Mouse (Mus musculus) small intestine, adult 2 months (tissue): Measurements from ENCODE around the gene Gm10644. TPM values are rescaled to one million over a fixed set of nuclear protein-coding genes. Genes with fewer than 3 reads are reported as not detected.

ENCODE experiments used
- H3K27ac ChIP-seq: fragments of 200-500 bp; 2 replicates; pipeline ENCODE4 v1.5.1; 2012; ENCODE audit warnings: low read depth, low read length, control low read depth, inconsistent platforms; ENCODE audit not compliant: insufficient read depth
- H3K27me3 ChIP-seq: fragments of 200-500 bp; 2 replicates; pipeline ENCODE4 v1.6.1; 2012; ENCODE audit warnings: mild to moderate bottlenecking, moderate library complexity, low read length, inconsistent platforms; ENCODE audit not compliant: control insufficient read depth, insufficient read depth
- H3K36me3 ChIP-seq: fragments of 200-500 bp; 2 replicates; pipeline ENCODE4 v1.6.1; 2012; ENCODE audit warnings: mild to moderate bottlenecking, low read length, control low read depth, inconsistent platforms; ENCODE audit not compliant: control insufficient read depth, insufficient read depth
- H3K4me1 ChIP-seq: fragments of 200-500 bp; 2 replicates; pipeline ENCODE4 v1.6.1; 2012; ENCODE audit warnings: low read length, inconsistent platforms, mixed read lengths; ENCODE audit not compliant: control insufficient read depth, insufficient read depth, insufficient read length
- H3K4me3 ChIP-seq: fragments of 200-500 bp; 2 replicates; pipeline ENCODE4 v1.5.1; 2012; ENCODE audit warnings: low read depth, mild to moderate bottlenecking, control low read depth, inconsistent platforms, low read length, moderate library complexity
- CTCF ChIP-seq: fragments of 200-500 bp; IDR thresholded peaks from 2 replicates; pipeline ENCODE4 v1.5.1; 2012; ENCODE audit warnings: low read depth, mild to moderate bottlenecking, control low read depth, inconsistent platforms, low read length, moderate library complexity, mixed read lengths; ENCODE audit not compliant: insufficient replicate concordance, insufficient read length; ENCODE audit errors: extremely low read depth
- POLR2A ChIP-seq: fragments of 200-500 bp; IDR thresholded peaks from 2 replicates; pipeline ENCODE4 v1.6.1; 2012; ENCODE audit warnings: low read depth, mild to moderate bottlenecking, control low read depth, inconsistent platforms, low read length, moderate library complexity
- WGBS: fragments of 180-500 bp; shearing (Covaris S2); methylation state at CpG from one replicate; pipeline ENCODE4 v1.1.7; 2018; 5-methylcytosine and 5-hydroxymethylcytosine counted together
- polyA plus RNA-seq: library from polyadenylated mRNA; depleted of rRNA; stranded (reverse); fragments of >200 nt; gene quantifications from 2 replicates; pipeline ENCODE4 v1.2.3, GENCODE M21; 2012; rRNA removed

Gm10644 gene
- polyA plus RNA-seq, 1 experiment: 0.44 TPM

DNA sequence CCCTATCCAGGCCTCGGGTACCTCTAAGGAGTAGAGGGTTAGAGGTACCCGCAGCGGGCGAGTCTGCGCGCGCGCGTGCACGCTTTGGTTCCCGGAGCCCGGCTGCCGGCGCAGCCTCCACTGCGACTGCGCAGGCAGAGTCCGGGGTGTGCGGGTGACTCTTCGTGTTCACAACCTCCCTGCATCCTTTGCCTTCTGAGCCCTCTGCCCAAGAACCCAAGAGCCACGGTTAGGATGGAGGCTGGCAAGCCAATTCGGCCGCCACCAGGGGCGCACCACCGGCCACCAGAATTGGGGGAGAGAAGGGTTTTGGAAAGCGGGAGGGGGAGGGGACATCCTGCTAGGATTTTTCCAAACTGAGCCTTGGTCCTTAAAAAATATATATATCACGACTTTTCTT is 57.8 kb downstream of the Gm10644 start:
- no peak for TF ChIP-seq POLR2A
- peak; percentile 38; the same call in 1 of the 2 replicates for TF ChIP-seq CTCF
- Histone ChIP-seq H3K27me3 (peaks cover 20% of the 10 kb centered on the region), H3K4me1 (peaks cover 3% of the 10 kb centered on the region; the same call in 1 of the 2 replicates), H3K4me3 (no peak overlapping the region), H3K27ac (no peak overlapping the region), H3K36me3 (no peaks in the 10 kb centered on the region)
- WGBS: 6% methylated on average over 26 of the region's 26 CpGs

DNA sequence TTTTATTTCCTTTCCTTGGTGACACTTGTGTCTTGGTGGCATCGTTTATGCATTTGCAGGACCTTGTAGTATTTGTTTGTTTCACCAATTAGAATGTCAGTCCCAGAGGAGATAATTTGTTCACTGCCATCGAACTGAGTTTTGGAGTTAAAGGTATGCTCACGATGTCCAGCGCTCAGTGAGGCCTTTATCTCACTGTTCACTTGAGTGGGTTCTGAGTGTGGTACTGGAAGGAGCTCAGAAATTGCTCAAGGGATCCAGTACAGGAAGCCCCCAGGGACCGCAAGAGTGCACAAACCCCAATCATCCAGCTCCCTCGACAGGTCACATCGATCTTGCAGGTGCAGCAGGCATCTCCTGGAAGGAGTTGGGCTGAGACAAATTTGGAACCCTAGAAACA is 58.5 kb downstream of the Gm10644 start:
- H3K4me1 ChIP-seq: peaks cover 3% of the 10 kb centered on the region; the same call in 1 of the 2 replicates
- H3K36me3 ChIP-seq: no peaks in the 10 kb centered on the region
- peaks cover 20% of the 10 kb centered on the region for H3K27me3 ChIP-seq
- no peak overlapping the region for H3K4me3 ChIP-seq
- TF ChIP-seq CTCF (no peak), POLR2A (no peak)
- WGBS: 86% methylated on average over 7 of the region's 7 CpGs
- no peak overlapping the region for H3K27ac ChIP-seq

DNA sequence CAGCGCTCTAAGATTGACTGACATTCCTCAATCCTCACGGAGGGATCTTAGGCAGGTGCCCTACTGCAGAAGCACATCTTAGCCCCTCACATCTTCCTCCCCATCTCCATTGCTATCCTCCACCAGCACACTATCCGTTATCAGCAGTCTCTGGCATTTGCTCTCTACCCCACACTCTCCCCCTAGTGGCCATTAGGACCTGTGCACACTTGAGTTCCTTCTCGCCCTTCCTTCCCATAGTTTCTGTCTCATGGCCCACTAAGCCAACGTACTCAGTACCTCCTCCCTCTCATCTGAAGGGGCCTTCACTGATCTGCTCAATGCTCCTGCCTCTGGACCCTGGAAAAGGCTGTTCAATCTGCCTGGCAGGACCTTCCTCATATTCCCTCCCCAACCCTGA is 59.1 kb downstream of the Gm10644 start:
- no peaks in the 10 kb centered on the region for H3K36me3 ChIP-seq
- no peak overlapping the region for H3K27ac ChIP-seq
- H3K27me3 ChIP-seq: peaks cover 16% of the 10 kb centered on the region
- 8% methylated on average over 5 of the region's 5 CpGs for WGBS
- TF ChIP-seq POLR2A: no peak
- TF ChIP-seq CTCF: peak; percentile 81; the same call in 1 of the 2 replicates
- H3K4me3 ChIP-seq: no peak overlapping the region
- peaks cover 3% of the 10 kb centered on the region; the same call in 1 of the 2 replicates for H3K4me1 ChIP-seq

DNA sequence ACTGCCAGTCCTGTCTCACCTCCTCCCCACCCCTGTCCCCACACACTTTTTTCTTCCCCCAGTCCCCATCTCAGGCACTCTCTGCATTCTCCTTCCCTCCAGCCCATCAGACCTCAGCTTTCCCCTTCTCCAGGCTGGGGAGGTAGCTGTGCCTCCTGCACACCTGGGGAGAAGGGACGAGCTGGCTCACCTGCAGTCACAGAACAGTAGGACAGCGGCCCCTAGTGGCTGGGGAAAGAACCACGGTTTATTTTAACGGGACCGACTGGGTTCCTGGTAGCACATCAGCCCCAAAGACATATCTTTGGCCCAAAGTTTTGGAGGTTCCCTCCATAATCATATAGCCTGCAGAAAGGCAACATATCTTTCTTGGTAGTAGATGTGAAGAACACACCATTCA is 61.1 kb downstream of the Gm10644 start:
- peak; percentile 93; the same call in 1 of the 2 replicates for TF ChIP-seq CTCF
- no peak for TF ChIP-seq POLR2A
- Histone ChIP-seq H3K27me3 (no peaks in the 10 kb centered on the region; the same call in 1 of the 2 replicates), H3K36me3 (no peaks in the 10 kb centered on the region), H3K27ac (no peak overlapping the region), H3K4me3 (no peak overlapping the region), H3K4me1 (no peaks in the 10 kb centered on the region)
- WGBS: under 1% methylated on average over 5 of the region's 5 CpGs

DNA sequence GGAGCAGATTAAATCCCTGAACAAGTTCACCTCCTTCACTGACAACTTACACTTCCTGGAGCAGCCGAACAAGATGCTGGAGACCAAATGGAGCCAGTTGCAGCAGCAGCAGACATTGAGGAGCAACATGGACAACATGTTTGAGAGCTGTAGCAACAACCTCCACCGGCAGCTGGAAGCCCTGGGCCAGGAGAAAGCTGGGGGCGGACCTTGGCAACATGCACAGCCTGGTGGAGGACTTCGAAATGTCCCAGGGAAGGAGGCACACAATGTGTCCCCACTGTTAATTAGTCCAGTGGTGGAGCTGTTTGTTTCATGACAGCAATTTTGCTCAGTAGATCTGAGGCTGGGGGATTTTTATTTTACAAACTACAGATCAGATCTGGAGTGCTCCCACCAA is 62.9 kb downstream of the Gm10644 start:
- Histone ChIP-seq H3K36me3 (no peaks in the 10 kb centered on the region), H3K4me3 (no peak overlapping the region), H3K27ac (no peak overlapping the region), H3K27me3 (no peaks in the 10 kb centered on the region), H3K4me1 (no peaks in the 10 kb centered on the region)
- WGBS: 41% methylated on average over 4 of the region's 4 CpGs
- TF ChIP-seq POLR2A: no peak
- no peak for TF ChIP-seq CTCF

DNA sequence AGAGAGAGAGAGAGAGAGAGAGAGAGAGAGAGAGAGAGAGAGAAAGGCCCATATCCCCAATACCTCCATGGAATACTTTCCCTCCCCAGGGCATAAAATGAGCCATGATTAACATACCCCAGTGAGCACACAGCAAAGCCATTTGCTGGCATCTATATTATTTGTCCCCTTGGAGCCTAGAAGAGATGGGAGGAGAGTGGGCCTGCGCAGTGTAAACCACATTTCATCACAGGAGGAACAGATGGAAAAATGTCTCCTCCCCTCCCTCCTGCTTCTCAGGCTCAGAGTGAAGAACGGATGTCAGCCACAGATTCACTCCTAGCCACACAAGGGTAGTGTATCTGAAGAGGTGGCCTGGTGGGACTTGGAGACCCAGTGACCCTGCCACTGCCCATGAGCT is 66.6 kb downstream of the Gm10644 start:
- TF ChIP-seq CTCF: no peak
- no peak for TF ChIP-seq POLR2A
- 61% methylated on average over 2 of the region's 2 CpGs for WGBS
- H3K27me3 ChIP-seq: no peaks in the 10 kb centered on the region
- no peak overlapping the region for H3K4me3 ChIP-seq
- no peaks in the 10 kb centered on the region for H3K4me1 ChIP-seq
- H3K27ac ChIP-seq: no peak overlapping the region
- no peaks in the 10 kb centered on the region for H3K36me3 ChIP-seq

Other genes starting within 250 kb of the Gm10644 start
- 26.5 and 39.2 TPM in 2 replicates for gene Ddx39, start 240.0 kb downstream of the Gm10644 start, polyA plus RNA-seq
- gene Adgre5, start 213.9 kb downstream of the Gm10644 start, polyA plus RNA-seq: 23.7 and 43.2 TPM in 2 replicates
- 16.0 and 19.1 TPM in 2 replicates for gene Adgrl1, start 55.1 kb downstream of the Gm10644 start, polyA plus RNA-seq
- gene Asf1b, start 302 bp upstream of the Gm10644 start, polyA plus RNA-seq: 7.8 and 22.1 TPM in 2 replicates
- 21.8 and 43.8 TPM in 2 replicates for gene Prkaca, start 17.8 kb upstream of the Gm10644 start, polyA plus RNA-seq
- gene Samd1, start 42.5 kb upstream of the Gm10644 start, polyA plus RNA-seq: 17.1 and 35.1 TPM in 2 replicates
- 0.30 and 0.91 TPM in 2 replicates for gene 1700067K01Rik, start 46.3 kb upstream of the Gm10644 start, polyA plus RNA-seq
- gene 2210011C24Rik, start 57.0 kb upstream of the Gm10644 start, polyA plus RNA-seq: 9.1 and 13.5 TPM in 2 replicates
- gene Palm3, start 66.3 kb upstream of the Gm10644 start, polyA plus RNA-seq: 0.11 and 0.15 TPM in 2 replicates
- 2.3 and 5.5 TPM in 2 replicates for gene Il27ra, start 87.4 kb upstream of the Gm10644 start, polyA plus RNA-seq
- gene Rln3, start 89.8 kb upstream of the Gm10644 start, polyA plus RNA-seq: 0.96 and 0.99 TPM in 2 replicates
- 0.48 TPM in 1 of 2 replicates, not detected in the other for gene Gm10643, start 109.9 kb upstream of the Gm10644 start, polyA plus RNA-seq
- 23.2 and 42.2 TPM in 2 replicates for gene Rfx1, start 111.6 kb upstream of the Gm10644 start, polyA plus RNA-seq
- 37.4 and 108 TPM in 2 replicates for gene Dcaf15, start 149.6 kb upstream of the Gm10644 start, polyA plus RNA-seq
- 3.8 and 12.7 TPM in 2 replicates for gene Podnl1, start 170.8 kb upstream of the Gm10644 start, polyA plus RNA-seq
- gene Cc2d1a, start 192.7 kb upstream of the Gm10644 start, polyA plus RNA-seq: 21.0 and 50.8 TPM in 2 replicates
- 0.05 and 0.22 TPM in 2 replicates for gene 4930432K21Rik, start 192.8 kb upstream of the Gm10644 start, polyA plus RNA-seq
- gene Nanos3, start 230.0 kb upstream of the Gm10644 start, polyA plus RNA-seq: 0.22 and 0.62 TPM in 2 replicates